Mouse (Mus musculus): ENCODE data around the gene Adgrg2.

- TF ChIP-seq CTCF (IDR thresholded peaks at IDR 0.05; ENCODE audit: borderline replicate concordance, insufficient read depth, low read length) (no peak), POLR2A (IDR thresholded peaks at IDR 0.05; ENCODE audit: low read depth, low read length) (no peak)
Measured at GRCm38 (mm10) chrX:160350995-160351394, 39.5 kb upstream of the Adgrg2 start.

Measured in embryonic fibroblast, embryonic 13.5 days (primary cell).